Mouse (Mus musculus) thymus, adult 2 months (tissue): ENCODE measurements around the gene Dnttip1. TPM values are rescaled to one million over a fixed set of nuclear protein-coding genes. Genes with fewer than 3 reads are reported as not detected.

Source experiments
- DNase-seq: peaks from one replicate; pipeline ENCODE4 v3.0.0; 2021
- H3K27ac ChIP-seq: fragments of 200-500 bp; 2 replicates; pipeline ENCODE4 v1.5.1; 2012; ENCODE audit warnings: low read length, control low read depth; ENCODE audit not compliant: control insufficient read depth, insufficient read depth
- H3K27me3 ChIP-seq: fragments of 200-500 bp; 2 replicates; pipeline ENCODE4 v1.6.1; 2012; ENCODE audit warnings: mild to moderate bottlenecking, low read length, moderate library complexity, mixed read lengths; ENCODE audit not compliant: control insufficient read depth, insufficient read depth
- H3K36me3 ChIP-seq: fragments of 200-500 bp; 2 replicates; pipeline ENCODE4 v1.6.1; 2012; ENCODE audit warnings: mild to moderate bottlenecking, low read length, moderate library complexity; ENCODE audit not compliant: control insufficient read depth, insufficient read depth
- H3K4me1 ChIP-seq: fragments of 200-500 bp; replicated peaks from 2 replicates; pipeline ENCODE4 v1.6.1; 2012; ENCODE audit warnings: low read length; ENCODE audit not compliant: control insufficient read depth, insufficient read depth
- H3K4me3 ChIP-seq: fragments of 200-500 bp; 2 replicates; pipeline ENCODE4 v1.5.1; 2012; ENCODE audit warnings: mild to moderate bottlenecking, low read length, control low read depth, moderate library complexity; ENCODE audit not compliant: control insufficient read depth, insufficient read depth
- CTCF ChIP-seq: fragments of 200-500 bp; IDR thresholded peaks from 2 replicates; pipeline ENCODE4 v1.5.1; 2012; ENCODE audit warnings: mild to moderate bottlenecking, control low read depth, low read length, moderate library complexity, borderline replicate concordance; ENCODE audit not compliant: control insufficient read depth, poor library complexity, insufficient read depth; ENCODE audit errors: extremely low read depth
- POLR2A ChIP-seq: fragments of 200-500 bp; IDR thresholded peaks from 2 replicates; pipeline ENCODE4 v1.6.1; 2012; ENCODE audit warnings: mild to moderate bottlenecking, low read length, control low read depth, moderate library complexity; ENCODE audit not compliant: control insufficient read depth, poor library complexity, insufficient read depth; ENCODE audit errors: extremely low read depth
- WGBS: fragments of 180-500 bp; shearing (Covaris S2); methylation state at CpG from one replicate; pipeline ENCODE4 v1.1.7; 2018; 5-methylcytosine and 5-hydroxymethylcytosine counted together
- polyA plus RNA-seq: library from polyadenylated mRNA; depleted of rRNA; stranded (reverse); fragments of >200 nt; gene quantifications from 2 replicates; pipeline ENCODE4 v1.2.3, GENCODE M21; 2012

Dnttip1 gene
- polyA plus RNA-seq, 1 experiment = 60.6 TPM

DNA sequence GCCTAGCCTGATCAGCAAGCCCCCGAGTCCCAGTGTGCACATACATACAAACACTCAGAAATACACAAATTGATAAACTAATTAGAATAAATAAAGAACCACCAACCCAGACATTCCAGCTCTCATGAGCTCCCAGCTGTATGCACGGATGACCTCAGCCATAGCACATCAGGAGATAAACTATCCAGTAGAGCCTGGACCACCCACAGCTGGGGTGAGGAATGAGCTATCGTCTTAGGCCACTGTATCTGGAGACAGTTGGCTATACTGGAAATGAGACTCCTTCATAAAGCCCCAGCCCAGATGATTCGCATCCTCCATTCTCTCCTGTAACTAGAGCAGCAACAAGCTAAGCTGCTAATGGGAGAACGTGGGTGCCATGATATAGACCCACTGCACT lies 10.9 kb upstream of the Dnttip1 start:
- TF ChIP-seq POLR2A (no peak), CTCF (no peak)
- no peak overlapping the region for H3K27ac ChIP-seq
- H3K27me3 ChIP-seq = no peaks in the 10 kb centered on the region
- H3K36me3 ChIP-seq = no peaks in the 10 kb centered on the region
- no peak overlapping the region for H3K4me3 ChIP-seq
- no peaks in the 10 kb centered on the region for H3K4me1 ChIP-seq
- no peak for DNase-seq
- 95% methylated on average over 5 of the region's 5 CpGs for WGBS

DNA sequence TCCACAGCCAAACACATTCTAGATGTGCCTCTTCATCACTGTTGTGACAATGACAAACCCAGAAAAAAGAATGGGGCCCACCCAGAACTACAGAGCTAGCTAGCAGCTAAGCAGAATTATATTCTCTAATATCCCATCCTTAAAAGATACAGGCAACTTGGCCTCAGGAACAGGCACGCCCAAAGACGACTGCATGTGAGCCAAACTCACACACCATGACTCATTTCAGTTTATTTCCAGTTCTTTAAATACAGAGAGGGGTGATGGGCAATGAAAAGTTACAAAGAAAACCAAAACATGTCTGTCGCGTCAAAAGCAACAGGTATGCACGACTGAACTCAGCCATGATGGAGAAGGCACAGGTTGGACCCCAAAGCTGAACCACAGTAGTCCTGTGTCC lies 10.3 kb upstream of the Dnttip1 start:
- Histone ChIP-seq H3K4me1 (no peaks in the 10 kb centered on the region), H3K36me3 (no peaks in the 10 kb centered on the region), H3K4me3 (no peak overlapping the region), H3K27ac (no peak overlapping the region), H3K27me3 (no peaks in the 10 kb centered on the region)
- 89% methylated on average over 5 of the region's 5 CpGs for WGBS
- TF ChIP-seq CTCF = no peak
- DNase-seq = no peak

DNA sequence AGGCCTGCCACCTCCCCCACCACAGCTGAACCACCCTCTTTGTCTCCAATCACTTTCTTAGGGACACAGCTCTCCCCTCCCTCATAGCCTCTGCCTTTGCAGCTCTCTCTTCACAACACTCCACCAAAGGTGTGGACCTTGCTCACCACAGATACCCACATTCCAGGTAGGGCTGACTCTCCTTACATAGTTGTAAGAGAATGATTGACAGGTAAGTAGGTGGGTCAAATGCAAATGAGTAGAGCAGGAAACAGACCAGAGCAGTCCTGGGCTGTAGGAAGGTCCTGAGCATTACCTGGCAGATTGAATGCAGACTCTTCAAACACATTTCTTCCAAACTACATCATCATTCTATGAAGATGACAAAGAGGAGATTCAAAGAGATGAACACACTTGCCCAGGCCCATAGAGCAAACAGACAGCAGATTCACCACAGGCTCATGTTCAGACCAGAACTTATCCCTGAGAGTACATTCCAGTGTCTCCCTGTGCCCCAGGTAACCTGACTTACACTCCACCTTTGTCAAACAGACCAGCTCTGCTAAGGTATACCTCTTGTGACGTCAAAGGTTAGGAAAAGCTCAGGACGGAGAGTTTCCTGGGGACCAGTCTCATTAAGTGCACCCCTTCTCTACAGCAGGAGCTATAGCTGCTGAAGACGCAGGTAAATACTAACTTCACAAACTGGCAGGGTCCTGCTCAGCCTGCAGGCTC lies 8.2 kb upstream of the Dnttip1 start:
- WGBS = 87% methylated on average over 3 of the region's 3 CpGs
- H3K4me3 ChIP-seq = no peak overlapping the region
- no peak for TF ChIP-seq CTCF
- H3K27me3 ChIP-seq = no peaks in the 10 kb centered on the region
- no peaks in the 10 kb centered on the region for H3K4me1 ChIP-seq
- H3K27ac ChIP-seq = no peak overlapping the region
- DNase-seq = no peak
- no peaks in the 10 kb centered on the region for H3K36me3 ChIP-seq

DNA sequence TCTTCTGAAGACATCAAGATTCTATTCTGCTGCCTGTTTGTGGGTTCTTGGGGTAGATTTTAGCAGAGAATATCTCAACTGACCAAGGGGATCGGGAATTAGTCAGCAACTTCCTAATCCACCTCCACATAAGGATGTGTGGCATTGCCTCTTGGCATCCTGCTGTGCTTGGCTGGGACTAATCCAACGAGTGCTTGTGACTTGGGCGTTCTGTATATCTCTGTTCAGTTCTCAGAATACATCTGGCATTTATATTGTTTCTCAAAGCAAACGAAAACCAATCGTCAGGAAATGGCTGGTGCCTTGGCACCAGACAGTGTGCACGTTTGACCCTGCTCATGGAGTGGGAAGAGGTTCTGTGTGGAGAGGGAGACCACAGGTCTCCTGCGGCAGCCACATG lies 5.9 kb upstream of the Dnttip1 start:
- 63% methylated on average over 7 of the region's 7 CpGs for WGBS
- TF ChIP-seq POLR2A (no peak), CTCF (no peak)
- H3K27me3 ChIP-seq = no peaks in the 10 kb centered on the region

DNA sequence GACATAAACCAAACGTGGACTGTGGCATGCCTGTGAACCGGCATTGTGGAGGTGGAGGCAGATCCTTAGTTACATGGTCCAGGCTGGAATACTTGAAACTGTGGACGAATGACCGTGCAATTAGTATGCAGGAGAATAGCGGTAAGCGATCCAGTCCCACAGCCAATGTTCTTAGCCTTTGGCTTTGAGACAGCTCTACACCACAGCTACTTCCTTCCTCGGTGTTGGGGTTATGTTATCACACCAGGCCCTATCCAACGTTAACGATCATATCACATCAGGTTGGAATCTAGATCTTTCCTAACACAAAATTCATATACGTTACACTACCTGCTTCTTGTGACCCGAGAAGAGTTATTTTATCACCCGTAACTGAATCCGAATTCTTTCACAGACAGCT lies 796 bp upstream of the Dnttip1 start:
- Histone ChIP-seq H3K27ac (no peak overlapping the region), H3K4me3 (no peak overlapping the region), H3K27me3 (no peaks in the 10 kb centered on the region), H3K4me1 (peaks cover 10% of the 10 kb centered on the region), H3K36me3 (peaks cover 3% of the 10 kb centered on the region; the same call in 1 of the 2 replicates)
- TF ChIP-seq POLR2A (no peak), CTCF (no peak)
- WGBS = 22% methylated on average over 13 of the region's 13 CpGs
- no peak for DNase-seq

More for the DNA sequence above, 5.9 kb upstream of the Dnttip1 start:
- H3K4me1 ChIP-seq = peaks cover 1% of the 10 kb centered on the region
- no peak overlapping the region for H3K27ac ChIP-seq
- H3K4me3 ChIP-seq = no peak overlapping the region
- DNase-seq = no peak
- H3K36me3 ChIP-seq = no peaks in the 10 kb centered on the region

DNA sequence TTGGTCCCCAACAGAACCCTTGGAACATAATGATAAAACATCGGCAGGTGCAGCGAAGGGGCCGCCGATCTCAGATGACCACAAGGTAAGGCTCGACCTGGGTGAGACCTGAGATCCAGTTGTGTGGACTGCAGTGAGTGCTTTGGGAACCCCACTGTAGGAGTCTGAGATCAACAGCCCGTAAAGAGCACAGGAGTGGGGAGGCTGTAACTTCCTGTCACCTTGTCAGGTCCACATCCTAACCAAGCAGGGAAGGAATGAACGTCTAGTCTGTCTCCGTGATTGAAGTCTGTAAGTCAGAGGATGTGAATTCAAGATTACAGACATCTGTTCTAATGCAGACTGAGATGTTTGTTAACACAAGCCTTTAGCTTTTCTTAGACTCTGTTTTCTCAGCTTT lies 910 bp downstream of the Dnttip1 start:
- no peak for TF ChIP-seq CTCF
- no peak for TF ChIP-seq POLR2A
- Histone ChIP-seq H3K36me3 (peaks cover 16% of the 10 kb centered on the region), H3K4me1 (peaks cover 10% of the 10 kb centered on the region), H3K27me3 (no peaks in the 10 kb centered on the region), H3K4me3 (peak overlapping the region; percentile 88), H3K27ac (no peak overlapping the region)
- no peak for DNase-seq
- 30% methylated on average over 8 of the region's 8 CpGs for WGBS

DNA sequence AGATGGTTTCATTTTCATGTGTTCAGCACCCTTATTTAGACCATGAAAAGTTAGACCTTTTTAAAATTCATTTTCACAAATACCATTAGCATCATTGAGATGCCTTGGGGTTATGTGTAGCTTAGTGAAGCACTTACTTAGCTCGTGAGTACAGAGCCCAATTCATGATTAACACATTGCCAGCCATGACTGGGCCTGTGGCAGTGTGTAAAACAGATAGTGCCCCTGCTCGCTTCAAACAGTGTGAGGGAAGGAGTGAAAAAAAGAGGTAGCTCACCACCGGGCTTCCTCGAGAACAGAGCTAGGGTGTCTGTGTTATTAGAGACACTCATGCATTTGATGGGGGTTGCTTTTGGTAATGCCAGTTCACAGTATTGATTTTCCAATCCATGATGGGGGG lies 2.4 kb downstream of the Dnttip1 start:
- TF ChIP-seq CTCF (no peak), POLR2A (no peak)
- WGBS = 95% methylated on average over 4 of the region's 4 CpGs
- DNase-seq = no peak
- H3K4me1 ChIP-seq = peaks cover 10% of the 10 kb centered on the region
- H3K4me3 ChIP-seq = no peak overlapping the region
- H3K27ac ChIP-seq = no peak overlapping the region
- H3K36me3 ChIP-seq = peaks cover 29% of the 10 kb centered on the region
- H3K27me3 ChIP-seq = no peaks in the 10 kb centered on the region
